Mouse (Mus musculus): ENCODE measurements around the gene Esyt3. TPM values are rescaled to one million over a fixed set of nuclear protein-coding genes. Genes with fewer than 3 reads are reported as not detected.

Gene Esyt3
- total RNA-seq, 2 experiments from 2014 or later = 1.7 to 2.1 TPM

DNA sequence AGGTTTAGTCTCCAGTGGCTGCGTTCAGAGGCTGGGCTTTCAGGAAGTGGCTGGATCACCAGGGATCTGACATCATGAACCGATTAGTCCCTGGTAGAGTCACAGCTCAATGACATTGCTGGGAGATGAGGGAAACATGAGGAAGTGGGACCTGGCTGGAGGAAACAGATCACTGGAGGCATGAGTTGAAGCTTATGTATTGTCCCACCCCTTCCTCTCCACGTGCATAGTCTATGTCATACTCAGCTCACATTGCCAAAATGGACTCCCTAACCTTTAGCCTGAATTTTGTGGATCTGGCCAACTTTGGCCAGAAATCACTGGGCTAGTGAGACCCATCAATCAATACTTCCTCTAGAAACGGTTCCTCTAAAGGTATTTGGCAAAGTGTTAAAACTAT is 5.4 kb downstream of the Esyt3 start:
- no peak for TF ChIP-seq CTCF (IDR thresholded peaks at IDR 0.05)
- Histone ChIP-seq H3K27ac (no peak overlapping the region), H3K4me3 (no peak overlapping the region)
- DNase-seq (ENCODE audit: extremely low spot score in 1 of 2, low spot score in 2 of 2) = no peak
- intact Hi-C loops (cut with DNase I) = no loop called here

DNA sequence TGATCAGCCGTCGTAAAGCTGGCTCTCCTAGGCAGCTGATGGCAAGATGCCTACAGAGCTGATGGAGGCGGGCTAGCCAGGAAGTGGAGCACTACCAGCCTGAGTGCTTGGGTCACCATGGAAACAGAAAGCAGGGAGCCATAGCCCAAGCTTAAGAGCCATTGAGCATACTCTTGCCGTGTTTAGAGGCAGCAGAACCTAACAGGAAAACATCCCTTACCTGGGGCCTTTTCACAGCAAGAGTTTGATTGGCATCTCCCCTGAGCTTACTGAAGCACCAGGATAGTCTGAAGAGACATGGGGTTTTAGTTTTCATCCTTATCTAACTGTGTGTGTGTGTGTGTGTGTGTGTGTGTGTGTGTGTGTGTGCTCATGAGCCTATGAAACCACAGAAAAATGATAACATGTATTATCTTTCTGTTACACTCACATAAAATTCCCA is 13.0 kb downstream of the Esyt3 start:
- DNase-seq (ENCODE audit: extremely low spot score in 1 of 2, low spot score in 2 of 2) = peak; percentile 54 to 66
- no peak overlapping the region for H3K4me3 ChIP-seq
- no peak overlapping the region for H3K27ac ChIP-seq
- no peak for TF ChIP-seq CTCF (IDR thresholded peaks at IDR 0.05)
- intact Hi-C loops (cut with DNase I) = no loop called here

DNA sequence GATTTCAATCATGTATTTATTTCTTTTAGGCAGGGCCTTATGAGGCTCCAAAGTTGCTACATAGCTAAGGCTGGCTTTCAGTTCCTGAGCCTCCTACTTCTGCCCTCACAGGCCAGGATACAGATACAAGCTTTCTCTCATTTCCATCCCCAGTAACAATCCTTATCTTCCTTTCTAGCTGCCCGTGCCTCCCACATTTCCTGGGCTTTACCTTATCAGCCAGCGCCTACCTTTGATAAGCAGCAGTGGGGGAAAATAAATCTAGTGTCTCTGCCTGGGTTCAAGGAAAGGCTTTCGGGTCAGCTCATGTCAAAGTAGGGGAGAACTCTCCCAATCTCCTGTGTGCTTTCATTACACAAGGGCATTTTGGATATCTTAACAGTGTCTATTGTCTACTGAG is 16.8 kb downstream of the Esyt3 start:
- Histone ChIP-seq H3K4me3 (no peak overlapping the region), H3K27ac (no peak overlapping the region)
- no peak for DNase-seq (ENCODE audit: extremely low spot score in 1 of 2, low spot score in 2 of 2)
- intact Hi-C loops (cut with DNase I) = no loop called here
- TF ChIP-seq CTCF (IDR thresholded peaks at IDR 0.05) = no peak

DNA sequence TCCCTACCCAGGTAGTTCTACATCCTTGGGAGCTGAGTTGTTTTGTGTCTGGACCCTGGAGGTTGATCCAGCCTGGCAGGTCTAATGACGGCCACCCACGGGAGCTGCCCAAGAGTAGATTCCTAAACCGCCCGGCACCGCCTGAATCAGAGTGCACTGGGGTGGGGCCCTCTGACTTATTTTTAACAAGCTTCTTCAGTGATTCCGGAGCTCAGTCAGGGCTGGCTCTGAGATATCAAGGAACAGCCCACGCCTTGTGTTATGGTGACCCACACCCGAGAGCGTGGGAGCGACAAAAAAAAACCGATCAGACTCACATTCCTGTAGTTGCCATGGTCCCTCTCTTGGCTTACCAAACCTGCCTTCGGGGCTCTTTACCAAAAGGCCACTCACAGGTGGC is 18.2 kb downstream of the Esyt3 start:
- intact Hi-C loops (cut with DNase I) = no loop called here
- TF ChIP-seq CTCF (IDR thresholded peaks at IDR 0.05) = no peak
- Histone ChIP-seq H3K27ac (no peak overlapping the region), H3K4me3 (no peak overlapping the region)
- no peak for DNase-seq (ENCODE audit: extremely low spot score in 1 of 2, low spot score in 2 of 2)

DNA sequence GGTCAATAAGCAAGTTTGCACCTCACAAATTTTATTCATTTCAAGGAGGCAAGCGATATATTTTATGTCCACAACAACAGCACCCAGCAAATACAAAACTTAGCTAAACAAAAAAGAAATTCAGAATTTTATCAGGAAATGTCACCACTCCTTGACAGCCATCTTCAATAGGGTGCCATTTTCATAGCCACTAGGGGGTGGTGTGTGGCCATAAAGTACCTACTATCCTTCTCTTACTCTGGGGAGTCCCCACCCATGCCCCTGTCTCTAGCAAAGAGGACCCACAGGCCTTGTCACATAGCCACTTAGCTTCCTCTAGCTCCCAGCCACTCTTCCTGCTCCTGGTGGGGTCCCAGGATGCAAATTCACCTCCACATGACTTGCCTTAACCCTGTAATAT is 19.2 kb downstream of the Esyt3 start:
- no peak for DNase-seq (ENCODE audit: extremely low spot score in 1 of 2, low spot score in 2 of 2)
- Histone ChIP-seq H3K27ac (no peak overlapping the region), H3K4me3 (no peak overlapping the region)
- TF ChIP-seq CTCF (IDR thresholded peaks at IDR 0.05) = peak; percentile 28
- intact Hi-C loops (cut with DNase I) = no loop called here

DNA sequence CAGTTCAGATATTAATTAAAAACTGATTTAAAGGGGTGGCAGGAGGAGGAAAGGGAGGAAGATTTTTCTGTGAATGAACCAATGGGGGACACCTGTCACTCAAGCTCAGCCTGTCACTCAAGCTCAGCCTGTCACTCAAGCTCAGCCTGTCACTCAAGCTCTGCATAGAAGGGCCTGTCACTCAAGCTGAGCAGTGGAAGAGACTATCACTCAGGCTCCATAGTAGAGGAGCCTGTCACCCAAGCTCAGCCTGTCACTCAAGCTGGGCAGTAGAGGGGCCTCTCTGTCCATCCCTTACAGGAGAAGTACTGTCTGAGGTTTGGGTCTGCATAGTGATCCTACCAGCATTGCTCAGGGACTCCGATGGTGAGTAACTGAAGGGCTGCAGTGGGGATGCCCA is 20.1 kb downstream of the Esyt3 start:
- Histone ChIP-seq H3K27ac (no peak overlapping the region), H3K4me3 (no peak overlapping the region)
- intact Hi-C loops (cut with DNase I) = no loop called here
- DNase-seq (ENCODE audit: extremely low spot score in 1 of 2, low spot score in 2 of 2) = no peak
- no peak for TF ChIP-seq CTCF (IDR thresholded peaks at IDR 0.05)

DNA sequence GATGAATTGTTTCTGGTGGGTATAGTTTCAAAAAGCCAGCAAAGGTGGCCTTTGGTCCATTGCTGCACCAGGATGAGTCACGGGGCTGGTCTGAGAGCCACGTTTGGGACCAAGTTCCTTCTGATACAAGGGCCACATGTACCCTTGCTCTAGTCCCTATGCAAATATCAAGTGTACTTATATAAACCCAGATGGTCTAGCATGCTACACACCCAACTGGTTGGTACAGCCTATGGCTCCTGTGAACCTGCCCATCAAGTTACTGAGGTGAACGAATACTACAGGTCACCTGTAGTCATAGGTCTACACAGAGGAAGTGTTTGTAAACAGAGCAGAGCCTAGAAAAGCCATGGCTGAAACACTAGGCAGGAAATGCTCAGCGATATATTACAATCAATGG is 21.8 kb downstream of the Esyt3 start:
- intact Hi-C loops (cut with DNase I) = no loop called here
- no peak for DNase-seq (ENCODE audit: extremely low spot score in 1 of 2, low spot score in 2 of 2)
- H3K4me3 ChIP-seq = no peak overlapping the region
- no peak for TF ChIP-seq CTCF (IDR thresholded peaks at IDR 0.05)
- no peak overlapping the region for H3K27ac ChIP-seq

DNA sequence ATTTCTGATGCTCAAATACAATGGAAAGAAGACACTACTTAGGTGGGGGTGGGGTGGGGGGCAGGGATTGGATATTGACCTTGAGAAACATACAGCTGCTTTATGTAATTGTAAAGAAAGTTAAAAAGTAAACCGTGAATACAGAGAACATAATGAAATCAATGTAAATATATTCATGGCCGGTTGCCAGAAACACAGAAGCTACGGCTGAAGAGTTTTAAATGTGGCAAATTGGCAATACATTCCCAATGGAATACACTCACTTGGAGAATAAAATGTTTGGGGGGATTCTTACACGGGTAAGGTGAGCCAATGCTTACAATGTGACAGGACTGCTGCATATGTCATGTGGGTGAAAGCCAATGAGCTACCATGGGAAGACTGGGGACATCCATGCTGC is 31.5 kb downstream of the Esyt3 start:
- intact Hi-C loops (cut with DNase I) = no loop called here

DNA sequence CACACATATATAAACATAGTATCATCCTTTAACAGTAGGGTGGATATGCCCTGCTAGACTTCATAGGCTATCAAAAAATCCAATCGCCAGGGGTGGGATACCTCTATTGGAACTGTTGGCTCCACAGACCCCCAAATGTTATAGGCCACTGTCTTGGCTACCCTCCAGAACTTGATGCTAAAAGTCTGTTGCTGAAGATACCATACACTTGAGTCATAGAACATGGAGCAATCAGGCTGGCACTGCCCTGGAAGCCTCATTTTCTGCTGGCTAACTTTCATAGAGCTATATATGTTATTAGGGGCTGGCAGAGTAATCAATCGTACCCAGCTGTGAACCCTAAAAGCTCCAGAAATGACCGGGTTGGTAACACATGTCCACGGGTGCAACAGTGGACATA is 32.4 kb downstream of the Esyt3 start:
- no peak for TF ChIP-seq CTCF (IDR thresholded peaks at IDR 0.05)
- no peak for DNase-seq (ENCODE audit: extremely low spot score in 1 of 2, low spot score in 2 of 2)
- intact Hi-C loops (cut with DNase I) = no loop called here
- no peak overlapping the region for H3K27ac ChIP-seq
- no peak overlapping the region for H3K4me3 ChIP-seq

More for the DNA sequence above, 31.5 kb downstream of the Esyt3 start:
- Histone ChIP-seq H3K27ac (no peak overlapping the region), H3K4me3 (no peak overlapping the region)
- no peak for TF ChIP-seq CTCF (IDR thresholded peaks at IDR 0.05)
- no peak for DNase-seq (ENCODE audit: extremely low spot score in 1 of 2, low spot score in 2 of 2)

DNA sequence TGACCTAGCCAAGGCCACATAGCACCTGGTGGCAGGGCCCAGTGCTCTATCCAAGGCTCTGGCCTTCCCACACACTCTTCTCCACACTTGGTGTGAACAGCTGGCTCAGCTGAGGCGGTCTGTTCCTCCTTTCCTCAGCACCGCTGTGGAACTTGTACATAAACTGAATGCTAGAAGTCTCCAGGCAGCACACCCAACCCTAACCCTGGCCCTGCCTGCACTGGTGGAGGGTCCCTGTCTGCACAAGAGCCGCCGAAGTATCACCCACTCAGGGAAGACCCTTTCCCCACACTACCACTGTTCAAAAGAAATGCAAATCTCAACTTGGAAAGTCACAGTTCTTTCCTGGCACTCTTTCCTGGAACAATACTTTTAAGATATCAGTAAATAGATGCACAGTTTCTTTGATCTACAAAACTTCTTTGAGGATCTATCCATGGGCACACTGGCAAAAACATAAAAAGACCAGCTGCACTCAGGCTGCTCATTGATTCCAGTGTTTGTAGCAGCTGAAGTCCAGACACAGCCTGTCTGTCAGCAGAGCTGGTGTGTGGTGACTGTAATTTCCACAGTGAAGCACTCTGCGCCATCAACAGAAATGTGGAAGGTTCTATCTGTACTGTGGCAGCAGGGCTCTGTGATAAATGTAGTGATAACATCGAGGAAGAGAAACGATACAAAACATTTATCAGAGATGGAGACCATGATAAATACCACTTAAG is 33.0 kb downstream of the Esyt3 start:
- TF ChIP-seq CTCF (IDR thresholded peaks at IDR 0.05) = no peak
- no peak for DNase-seq (ENCODE audit: extremely low spot score in 1 of 2, low spot score in 2 of 2)
- H3K27ac ChIP-seq = no peak overlapping the region
- intact Hi-C loops (cut with DNase I) = no loop called here
- no peak overlapping the region for H3K4me3 ChIP-seq

DNA sequence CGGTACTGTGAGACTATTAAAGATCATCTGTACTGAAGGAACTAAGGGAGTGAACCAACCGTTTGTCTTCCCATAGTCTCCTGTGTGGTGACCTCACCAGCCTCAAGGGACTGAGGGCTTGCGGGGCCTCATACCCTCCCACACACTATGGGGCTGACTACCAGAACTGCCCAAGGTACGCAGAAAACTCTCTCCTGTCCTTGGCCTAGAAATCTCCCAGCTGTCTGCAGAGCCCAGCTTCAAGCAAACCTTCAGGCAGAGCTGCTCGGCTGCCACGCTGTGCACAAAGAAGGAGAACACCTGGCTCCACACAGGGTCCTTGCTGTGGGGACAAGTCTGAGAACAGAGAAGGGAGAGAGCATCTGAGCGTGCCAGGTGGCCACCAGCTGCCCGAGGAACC is 38.4 kb downstream of the Esyt3 start:
- DNase-seq (ENCODE audit: extremely low spot score in 1 of 2, low spot score in 2 of 2) = no peak
- H3K4me3 ChIP-seq = no peak overlapping the region
- intact Hi-C loops (cut with DNase I) = no loop called here
- H3K27ac ChIP-seq = no peak overlapping the region
- TF ChIP-seq CTCF (IDR thresholded peaks at IDR 0.05) = no peak

DNA sequence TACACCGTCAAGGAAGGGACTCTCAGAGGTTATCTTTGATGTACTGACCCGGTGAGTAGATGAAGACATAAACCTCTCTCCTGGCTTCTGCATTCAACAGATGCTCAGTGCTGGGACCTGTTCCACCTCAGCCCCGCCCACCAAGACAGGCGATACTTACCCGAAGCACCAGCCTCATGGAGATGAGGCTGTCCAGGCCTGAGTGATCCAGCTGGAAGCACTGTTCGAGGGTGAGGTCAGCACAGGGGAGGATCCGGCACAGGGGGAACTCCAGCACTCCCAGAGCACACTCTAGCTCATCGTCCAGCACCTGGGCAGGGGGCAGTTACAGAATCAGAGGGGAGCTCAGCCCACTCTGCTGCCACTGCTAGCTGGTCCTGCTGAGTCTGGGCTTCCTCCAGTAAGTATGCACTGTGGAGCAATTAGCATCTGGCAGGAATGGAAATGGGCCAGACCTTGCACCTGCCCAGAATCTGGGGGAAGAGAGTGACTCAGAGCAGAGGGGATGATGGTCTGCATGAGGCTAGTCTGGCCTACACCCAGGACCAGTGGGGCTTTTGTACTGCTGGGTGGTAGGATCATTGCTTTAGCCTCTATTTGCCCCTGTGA is 38.9 kb downstream of the Esyt3 start:
- TF ChIP-seq CTCF (IDR thresholded peaks at IDR 0.05) = no peak
- peak in 1 of 2 experiments; percentile 27 for DNase-seq (ENCODE audit: extremely low spot score in 1 of 2, low spot score in 2 of 2)
- Histone ChIP-seq H3K27ac (no peak overlapping the region), H3K4me3 (no peak overlapping the region)
- intact Hi-C loops (cut with DNase I) = no loop called here

DNA sequence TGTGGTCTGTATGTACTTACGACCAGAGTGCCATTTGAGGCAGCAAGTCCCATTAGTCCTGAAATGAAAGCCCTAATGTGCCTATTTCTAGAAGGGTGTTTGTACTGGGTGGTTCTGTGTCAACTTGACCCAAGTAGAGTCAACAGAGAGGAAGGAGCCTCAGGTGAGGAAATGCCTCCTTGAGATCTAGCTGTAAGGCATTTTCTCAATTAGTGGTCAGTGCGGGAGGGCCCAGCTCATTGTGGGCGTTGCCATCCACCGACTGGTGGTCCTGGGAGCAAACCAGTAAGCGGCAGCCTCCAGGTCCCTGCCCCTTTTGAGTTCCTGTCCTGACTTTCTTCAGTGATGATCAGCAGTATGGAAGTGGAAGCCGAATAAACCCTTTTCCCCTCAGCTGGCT is 52.1 kb downstream of the Esyt3 start:
- TF ChIP-seq CTCF (IDR thresholded peaks at IDR 0.05) = no peak
- intact Hi-C loops (cut with DNase I) = no loop called here
- no peak overlapping the region for H3K4me3 ChIP-seq
- no peak overlapping the region for H3K27ac ChIP-seq
- DNase-seq (ENCODE audit: extremely low spot score in 1 of 2, low spot score in 2 of 2) = no peak
